Mouse (Mus musculus): ENCODE results near the gene Wdr86. TPM values are rescaled to one million over a fixed set of nuclear protein-coding genes. Genes with fewer than 3 reads are reported as not detected.

Gene Wdr86
- total RNA-seq, 2 experiments from 2014 or later = 0.42 to 0.93 TPM

DNA sequence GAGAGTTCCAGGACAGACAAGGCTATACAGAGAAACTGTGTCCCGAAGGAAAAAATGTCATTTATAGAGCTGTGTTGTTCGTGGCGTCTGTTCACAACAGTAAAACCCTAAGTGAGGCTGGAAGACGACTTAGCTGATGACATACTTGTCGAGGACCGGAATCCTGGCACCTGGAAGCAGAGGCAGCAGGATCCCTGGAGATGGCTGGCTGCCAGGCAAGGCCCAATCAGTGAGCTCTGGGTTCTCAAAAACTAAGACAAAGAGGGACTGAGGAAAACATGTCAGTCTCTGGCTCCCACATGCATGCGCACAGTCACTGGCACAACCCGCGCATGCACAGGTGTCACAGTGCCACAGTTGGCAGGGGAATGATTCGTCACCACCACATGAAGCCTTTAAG, 7.1 kb upstream of the Wdr86 start:
- DNase-seq (ENCODE audit: low spot score in 2 of 2) = no peak
- intact Hi-C loops (cut with DNase I) = no loop called here

DNA sequence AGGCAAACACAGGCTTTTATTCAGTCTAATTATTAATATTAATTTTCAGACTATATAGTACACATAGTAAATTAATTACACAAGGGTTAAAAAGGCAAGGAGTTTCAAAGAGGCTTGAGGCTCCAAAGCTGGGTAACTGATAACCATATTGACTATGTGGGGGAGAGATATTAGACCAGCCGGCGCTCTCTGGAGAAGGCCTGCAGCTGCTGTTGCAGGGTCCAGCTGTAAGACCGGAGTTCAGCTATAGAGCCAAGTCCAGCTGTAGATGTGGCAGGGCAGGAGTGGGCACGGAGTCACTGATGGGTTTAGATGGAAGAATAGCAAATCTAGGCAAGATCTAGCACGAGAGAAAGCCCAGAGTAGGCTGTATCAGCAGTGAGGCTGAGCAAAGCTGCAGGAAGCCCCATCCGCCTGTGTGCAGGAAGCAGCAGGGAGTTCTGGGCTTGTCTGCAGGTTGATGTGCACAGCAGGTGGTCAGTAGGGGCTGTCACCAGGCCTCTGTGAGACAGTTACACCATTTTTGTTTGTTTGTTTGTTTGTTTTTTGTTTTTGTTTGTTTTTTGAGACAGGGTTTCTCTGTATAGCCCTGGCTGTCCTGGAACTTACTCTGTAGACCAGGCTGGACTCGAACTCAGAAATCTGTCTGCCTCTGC, 3.4 kb upstream of the Wdr86 start:
- intact Hi-C loops (cut with DNase I) = no loop called here
- DNase-seq (ENCODE audit: low spot score in 2 of 2) = no peak

GRCm38 (mm10) chr5:24733134-24733533, 2.6 kb upstream of the Wdr86 start:
- intact Hi-C loops (cut with DNase I) = no loop called here
- DNase-seq (ENCODE audit: low spot score in 2 of 2) = no peak

DNA sequence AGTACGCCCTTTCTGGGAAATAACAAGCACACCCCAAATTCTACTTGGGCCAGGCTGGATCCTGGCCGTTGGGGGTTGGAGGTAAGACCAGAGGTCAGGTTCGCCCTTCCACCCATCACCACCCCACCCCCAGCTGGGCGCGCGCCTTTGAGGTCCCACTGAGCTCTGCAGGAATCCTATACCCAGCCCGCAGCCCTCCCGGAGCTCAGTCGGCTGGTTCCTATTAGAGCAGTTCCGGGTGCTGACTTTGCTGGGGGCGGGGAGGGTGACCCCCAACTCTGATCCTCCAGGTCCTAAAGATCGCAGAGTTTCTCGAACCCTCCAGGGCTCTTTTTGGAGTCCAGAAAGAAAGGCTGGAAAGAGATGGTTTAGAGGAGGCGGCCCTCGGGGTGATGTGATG, 459 bp upstream of the Wdr86 start:
- intact Hi-C loops (cut with DNase I) = no loop called here
- DNase-seq (ENCODE audit: low spot score in 2 of 2) = no peak

GRCm38 (mm10) chr5:24729797-24730487, 585 bp downstream of the Wdr86 start:
- intact Hi-C loops (cut with DNase I) = no loop called here
- DNase-seq (ENCODE audit: low spot score in 2 of 2) = no peak

- intact Hi-C loops (cut with DNase I) = no loop called here
- DNase-seq (ENCODE audit: low spot score in 2 of 2) = no peak
Observed at GRCm38 (mm10) chr5:24726901-24727836, 3.4 kb downstream of the Wdr86 start.

DNA sequence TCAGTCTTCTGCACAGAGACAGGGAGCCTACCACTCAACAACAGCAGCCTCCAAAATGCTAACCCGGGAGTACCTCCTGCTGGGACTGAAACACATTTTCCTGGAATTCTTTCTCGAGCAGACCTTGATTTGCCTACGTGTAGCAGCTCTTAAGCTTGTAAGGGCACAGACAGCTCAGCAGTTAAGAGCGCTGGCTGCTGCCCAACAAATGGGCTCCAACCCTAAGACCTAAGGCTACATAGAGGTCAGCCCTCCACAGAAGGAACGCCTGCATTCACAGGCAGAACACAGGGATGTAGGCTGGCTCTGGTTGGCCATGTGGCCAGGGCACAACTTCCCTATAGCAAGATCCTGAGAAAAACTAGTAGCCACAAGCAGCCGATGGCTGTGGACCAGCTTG, 4.6 kb downstream of the Wdr86 start:
- no peak for DNase-seq (ENCODE audit: low spot score in 2 of 2)
- intact Hi-C loops (cut with DNase I) = no loop called here

GRCm38 (mm10) chr5:24724805-24725204, 5.7 kb downstream of the Wdr86 start:
- DNase-seq (ENCODE audit: low spot score in 2 of 2) = no peak
- intact Hi-C loops (cut with DNase I) = no loop called here

- intact Hi-C loops (cut with DNase I) = no loop called here
- no peak for DNase-seq (ENCODE audit: low spot score in 2 of 2)
Observed at GRCm38 (mm10) chr5:24724270-24724634, 6.3 kb downstream of the Wdr86 start.

- intact Hi-C loops (cut with DNase I) = no loop called here
- no peak for DNase-seq (ENCODE audit: low spot score in 2 of 2)
Observed at GRCm38 (mm10) chr5:24723527-24724269, 6.8 kb downstream of the Wdr86 start.

DNA sequence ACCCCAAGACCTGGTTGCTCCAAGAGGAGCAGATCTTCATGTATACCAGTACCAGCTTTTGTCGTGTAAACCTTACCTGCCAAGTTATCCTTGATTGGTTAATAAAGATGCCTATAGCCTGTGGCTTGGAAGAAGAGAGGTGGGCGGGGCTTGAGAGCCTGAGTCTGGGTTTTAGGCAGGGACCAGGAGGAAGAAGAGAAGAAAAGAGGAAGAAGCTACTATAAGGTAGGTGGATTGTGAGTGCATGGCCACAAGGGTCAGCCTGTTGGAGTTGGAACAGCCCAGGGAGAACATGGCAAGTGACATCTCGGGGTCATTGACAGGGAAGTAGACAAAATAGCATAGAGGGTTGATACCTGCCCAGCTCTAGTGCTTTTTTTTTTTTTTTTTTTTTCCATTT, 10.7 kb downstream of the Wdr86 start:
- no peak for DNase-seq (ENCODE audit: low spot score in 2 of 2)

GRCm38 (mm10) chr5:24718076-24718475, 12.5 kb downstream of the Wdr86 start:
- DNase-seq (ENCODE audit: low spot score in 2 of 2) = no peak
- intact Hi-C loops (cut with DNase I) = no loop called here

More for the DNA sequence above, 10.7 kb downstream of the Wdr86 start:
- intact Hi-C loops (cut with DNase I) = no loop called here

GRCm38 (mm10) chr5:24713987-24714386, 16.5 kb downstream of the Wdr86 start:
- intact Hi-C loops (cut with DNase I) = no loop called here
- DNase-seq (ENCODE audit: low spot score in 2 of 2) = no peak

DNA sequence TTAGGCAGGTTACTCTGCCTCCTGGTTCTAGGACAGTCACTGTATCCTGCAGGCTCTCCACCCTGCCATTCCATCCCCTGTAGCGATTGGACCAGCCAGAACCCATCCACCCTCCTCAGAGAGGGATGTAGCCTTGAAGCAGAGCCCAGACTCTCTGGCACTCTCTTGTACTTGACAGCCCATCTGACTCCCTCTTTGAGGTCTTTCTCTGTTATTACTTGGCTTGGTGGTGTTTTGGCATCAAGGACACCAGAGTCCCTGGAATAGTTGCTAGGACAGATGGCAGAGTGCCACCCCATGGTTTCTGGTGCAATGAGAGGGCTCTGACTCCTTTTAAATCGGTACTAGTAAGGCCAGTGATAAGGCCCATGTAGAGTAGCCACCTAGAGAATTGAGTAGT, 17.3 kb downstream of the Wdr86 start:
- intact Hi-C loops (cut with DNase I) = no loop called here
- no peak for DNase-seq (ENCODE audit: low spot score in 2 of 2)

GRCm38 (mm10) chr5:24711615-24712014, 18.9 kb downstream of the Wdr86 start:
- intact Hi-C loops (cut with DNase I) = no loop called here

DNA sequence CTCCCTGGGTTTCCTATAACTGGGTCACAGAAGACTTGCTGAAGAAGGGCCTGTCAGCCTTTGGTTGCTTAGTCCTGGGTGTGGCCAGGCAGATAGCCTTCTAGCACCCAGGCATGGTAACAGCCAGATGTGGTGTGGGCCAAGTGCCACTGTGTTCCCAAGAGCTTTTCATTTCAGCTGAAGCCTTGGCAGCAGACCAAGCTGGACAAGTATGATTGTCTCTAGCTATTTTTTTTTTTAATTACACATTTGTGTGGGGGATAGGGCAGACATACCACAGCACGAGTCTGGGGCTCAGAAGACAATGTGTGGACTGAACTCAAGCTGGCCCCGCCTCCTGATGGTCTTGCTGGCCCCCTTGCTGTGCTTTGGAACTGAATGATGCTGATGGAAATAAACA, 20.6 kb downstream of the Wdr86 start:
- DNase-seq (ENCODE audit: low spot score in 2 of 2) = no peak
- intact Hi-C loops (cut with DNase I) = no loop called here

More at GRCm38 (mm10) chr5:24711615-24712014, 18.9 kb downstream of the Wdr86 start:
- DNase-seq (ENCODE audit: low spot score in 2 of 2) = no peak

DNA sequence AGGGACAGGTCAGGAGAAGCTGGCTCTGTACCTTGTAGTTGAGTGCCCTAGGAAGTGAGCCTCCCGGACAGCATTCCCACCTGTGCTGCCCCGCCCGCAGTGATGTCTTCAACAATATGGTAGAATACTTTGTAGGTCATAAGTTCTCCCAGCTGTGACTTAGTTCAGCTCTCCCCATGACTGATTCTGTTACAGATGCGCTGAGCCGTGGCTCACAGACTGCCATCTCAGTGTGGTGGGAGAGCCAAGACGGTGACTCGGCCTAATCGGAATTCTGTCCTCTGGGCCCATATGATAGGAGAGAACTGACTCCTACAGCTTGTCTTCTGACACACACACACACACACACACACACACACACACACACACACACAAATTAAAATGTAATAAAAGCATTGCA, 25.9 kb downstream of the Wdr86 start:
- intact Hi-C loops (cut with DNase I) = no loop called here

GRCm38 (mm10) chr5:24701271-24701670, 29.3 kb downstream of the Wdr86 start:
- intact Hi-C loops (cut with DNase I) = no loop called here
- no peak for DNase-seq (ENCODE audit: low spot score in 2 of 2)

More for the DNA sequence above, 25.9 kb downstream of the Wdr86 start:
- no peak for DNase-seq (ENCODE audit: low spot score in 2 of 2)

DNA sequence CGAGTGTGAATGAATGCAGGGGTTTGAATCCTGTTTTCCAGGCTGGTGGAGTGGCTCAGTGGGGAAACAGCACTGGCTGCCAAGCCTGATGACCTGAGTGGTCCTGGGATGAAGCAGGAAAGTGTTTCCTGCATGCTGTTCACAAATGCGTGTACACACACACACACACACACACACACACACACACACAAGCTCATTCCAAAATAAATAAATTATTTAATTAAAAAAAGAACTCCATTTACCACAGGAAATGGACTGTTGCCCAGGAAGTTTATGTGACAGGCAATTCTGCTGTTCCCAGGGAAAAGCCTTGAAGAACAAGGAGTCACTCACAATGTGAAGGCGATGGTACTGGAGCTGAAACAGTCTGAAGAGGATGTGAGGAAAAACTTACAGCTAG, 33.8 kb downstream of the Wdr86 start:
- intact Hi-C loops (cut with DNase I) = no loop called here
- DNase-seq (ENCODE audit: low spot score in 2 of 2) = no peak

- no peak for DNase-seq (ENCODE audit: low spot score in 2 of 2)
- intact Hi-C loops (cut with DNase I) = loop anchor here (5.0 kb wide), 1 partner anchor 220 kb away; no protein-coding TSS in a partner anchor
Observed at GRCm38 (mm10) chr5:24687696-24688095, 42.8 kb downstream of the Wdr86 start.

Measured in left cerebral cortex, postnatal 36 days (tissue).